Mouse (Mus musculus) heart, embryonic 12.5 days (tissue): ENCODE results near the gene Chst10. TPM values are rescaled to one million over a fixed set of nuclear protein-coding genes. Genes with fewer than 3 reads are reported as not detected.

Source experiments
- ATAC-seq: fragments of 200-750 bp; cut with Nextera tagmentation; 2 replicates; pipeline ENCODE4 v1.8.0; 2017; ENCODE audit warnings: moderate TSS enrichment, moderate library complexity; ENCODE audit not compliant: insufficient number of reproducible peaks, low FRiP score
- H3K27ac ChIP-seq: fragments of 300-500 bp; sonication (generic); 2 replicates; pipeline ENCODE4 v1.5.1; 2016; ENCODE audit warnings: mild to moderate bottlenecking, moderate library complexity; ENCODE audit not compliant: poor library complexity, severe bottlenecking
- H3K27me3 ChIP-seq: fragments of 300-500 bp; sonication (generic); replicated peaks from 2 replicates; pipeline ENCODE4 v1.6.1; 2016; ENCODE audit warnings: mild to moderate bottlenecking, moderate library complexity
- H3K36me3 ChIP-seq: fragments of 300-500 bp; sonication (generic); 2 replicates; pipeline ENCODE4 v1.6.1; 2016; ENCODE audit warnings: mild to moderate bottlenecking, moderate library complexity
- H3K4me1 ChIP-seq: fragments of 300-500 bp; sonication (generic); replicated peaks from 2 replicates; pipeline ENCODE4 v1.6.1; 2016; ENCODE audit warnings: mild to moderate bottlenecking
- H3K4me2 ChIP-seq: fragments of 300-500 bp; sonication (generic); 2 replicates; pipeline ENCODE4 v1.6.1; 2016; ENCODE audit warnings: mild to moderate bottlenecking, moderate library complexity
- H3K4me3 ChIP-seq: fragments of 300-500 bp; sonication (generic); 2 replicates; pipeline ENCODE4 v1.5.1; 2016; ENCODE audit warnings: mild to moderate bottlenecking
- H3K9ac ChIP-seq: fragments of 300-500 bp; sonication (generic); 2 replicates; pipeline ENCODE4 v1.6.1; 2016; ENCODE audit warnings: mild to moderate bottlenecking, moderate library complexity
- H3K9me3 ChIP-seq: fragments of 300-500 bp; sonication (generic); replicated peaks from 2 replicates; pipeline ENCODE4 v1.6.1; 2016; ENCODE audit warnings: mild to moderate bottlenecking, moderate library complexity
- WGBS: fragments of 180-500 bp; shearing (Covaris S2); methylation state at CpG from one replicate; pipeline ENCODE4 v1.1.7; 2016; 5-methylcytosine and 5-hydroxymethylcytosine counted together
- polyA plus RNA-seq: library from polyadenylated mRNA; unstranded; fragments of >200 nt; fragmentation: Nextera tagmentation; extraction: Ambion mirVana; gene quantifications from 2 replicates; pipeline ENCODE4 v1.2.1, GENCODE M21; 2016

Chst10 gene
- polyA plus RNA-seq, 1 experiment from 2014 or later, result 3.6 TPM

- Histone ChIP-seq H3K4me1 (no peaks in the 10 kb centered on the region), H3K9me3 (no peaks in the 10 kb centered on the region), H3K4me3 (no peak overlapping the region), H3K27ac (no peak overlapping the region), H3K27me3 (no peaks in the 10 kb centered on the region; the same call in 1 of the 2 replicates), H3K9ac (no peak overlapping the region), H3K4me2 (no peak overlapping the region), H3K36me3 (no peaks in the 10 kb centered on the region)
- 57% methylated on average over 13 of the region's 13 CpGs for WGBS
- no peak for ATAC-seq
These were observed 28.4 kb downstream of the Chst10 start for GRCm38 (mm10) chr1:38869398-38870195.

GRCm38 (mm10) chr1:38866242-38866641 is 31.7 kb downstream of the Chst10 start:
- ATAC-seq, result no peak
- WGBS, result 78% methylated on average over 5 of the region's 5 CpGs
- peaks cover 5% of the 10 kb centered on the region; the same call in 1 of the 2 replicates for H3K27me3 ChIP-seq
- no peaks in the 10 kb centered on the region for H3K36me3 ChIP-seq
- H3K27ac ChIP-seq, result no peak overlapping the region
- H3K9me3 ChIP-seq, result no peaks in the 10 kb centered on the region
- no peaks in the 10 kb centered on the region for H3K4me1 ChIP-seq
- H3K4me2 ChIP-seq, result no peak overlapping the region
- H3K9ac ChIP-seq, result no peak overlapping the region
- H3K4me3 ChIP-seq, result no peak overlapping the region

GRCm38 (mm10) chr1:38864341-38864740 is 33.6 kb downstream of the Chst10 start:
- H3K9ac ChIP-seq, result no peak overlapping the region
- H3K9me3 ChIP-seq, result no peaks in the 10 kb centered on the region
- H3K27ac ChIP-seq, result no peak overlapping the region
- no peak overlapping the region for H3K4me2 ChIP-seq
- no peak for ATAC-seq
- peaks cover 5% of the 10 kb centered on the region; the same call in 1 of the 2 replicates for H3K27me3 ChIP-seq
- H3K4me3 ChIP-seq, result no peak overlapping the region
- no peaks in the 10 kb centered on the region for H3K36me3 ChIP-seq
- 66% methylated on average over 9 of the region's 9 CpGs for WGBS
- no peaks in the 10 kb centered on the region for H3K4me1 ChIP-seq

GRCm38 (mm10) chr1:38862213-38862612 is 35.7 kb downstream of the Chst10 start:
- Histone ChIP-seq H3K27ac (no peak overlapping the region), H3K9me3 (no peaks in the 10 kb centered on the region), H3K27me3 (0 out of 2 replicates have a peak, but pooled peaks cover 5% of the 10 kb centered on the region), H3K9ac (no peak overlapping the region), H3K4me3 (no peak overlapping the region), H3K4me2 (no peak overlapping the region), H3K4me1 (no peaks in the 10 kb centered on the region), H3K36me3 (no peaks in the 10 kb centered on the region)
- WGBS, result 9% methylated on average over 4 of the region's 4 CpGs
- ATAC-seq, result no peak

- H3K27me3 ChIP-seq, result 0 out of 2 replicates have a peak, but pooled peaks cover 5% of the 10 kb centered on the region
- H3K36me3 ChIP-seq, result no peaks in the 10 kb centered on the region
- H3K9ac ChIP-seq, result no peak overlapping the region
- no peaks in the 10 kb centered on the region for H3K9me3 ChIP-seq
- no peak overlapping the region for H3K4me3 ChIP-seq
- no peak overlapping the region for H3K27ac ChIP-seq
- H3K4me2 ChIP-seq, result no peak overlapping the region
- 81% methylated on average over 9 of the region's 9 CpGs for WGBS
- ATAC-seq, result no peak
- no peaks in the 10 kb centered on the region for H3K4me1 ChIP-seq
These were observed 37.0 kb downstream of the Chst10 start for GRCm38 (mm10) chr1:38860867-38861524.

- H3K27ac ChIP-seq, result no peak overlapping the region
- no peak overlapping the region for H3K4me3 ChIP-seq
- no peaks in the 10 kb centered on the region for H3K36me3 ChIP-seq
- no peak overlapping the region for H3K9ac ChIP-seq
- 76% methylated on average over 5 of the region's 5 CpGs for WGBS
- no peak overlapping the region for H3K4me2 ChIP-seq
- peak; percentile 67; the same call in 1 of the 2 replicates for ATAC-seq
- H3K9me3 ChIP-seq, result no peaks in the 10 kb centered on the region
- H3K27me3 ChIP-seq, result 0 out of 2 replicates have a peak, but pooled peaks cover 5% of the 10 kb centered on the region
- H3K4me1 ChIP-seq, result no peaks in the 10 kb centered on the region
These were observed 37.8 kb downstream of the Chst10 start for GRCm38 (mm10) chr1:38860207-38860606.

GRCm38 (mm10) chr1:38856196-38856595 is 41.8 kb downstream of the Chst10 start:
- H3K27ac ChIP-seq, result no peak overlapping the region
- no peak overlapping the region for H3K4me2 ChIP-seq
- no peak overlapping the region for H3K4me3 ChIP-seq
- H3K9me3 ChIP-seq, result no peaks in the 10 kb centered on the region
- 12% methylated on average over 3 of the region's 3 CpGs for WGBS
- no peaks in the 10 kb centered on the region for H3K4me1 ChIP-seq
- H3K27me3 ChIP-seq, result peaks cover 5% of the 10 kb centered on the region; the same call in 1 of the 2 replicates
- H3K36me3 ChIP-seq, result no peaks in the 10 kb centered on the region
- ATAC-seq, result no peak
- no peak overlapping the region for H3K9ac ChIP-seq

GRCm38 (mm10) chr1:38852250-38852649 is 45.7 kb downstream of the Chst10 start:
- Histone ChIP-seq H3K4me2 (no peak overlapping the region), H3K36me3 (no peaks in the 10 kb centered on the region), H3K27me3 (peaks cover 5% of the 10 kb centered on the region; the same call in 1 of the 2 replicates), H3K27ac (no peak overlapping the region), H3K9me3 (no peaks in the 10 kb centered on the region), H3K4me1 (no peaks in the 10 kb centered on the region), H3K9ac (no peak overlapping the region), H3K4me3 (no peak overlapping the region)
- 66% methylated on average over 2 of the region's 2 CpGs for WGBS
- no peak for ATAC-seq

GRCm38 (mm10) chr1:38850650-38851049 is 47.3 kb downstream of the Chst10 start:
- Histone ChIP-seq H3K4me1 (no peaks in the 10 kb centered on the region), H3K27ac (no peak overlapping the region), H3K36me3 (no peaks in the 10 kb centered on the region), H3K9ac (no peak overlapping the region), H3K4me3 (no peak overlapping the region), H3K4me2 (no peak overlapping the region), H3K9me3 (no peaks in the 10 kb centered on the region), H3K27me3 (peaks cover 8% of the 10 kb centered on the region; the same call in 1 of the 2 replicates)
- WGBS, result 57% methylated on average over 2 of the region's 2 CpGs
- no peak for ATAC-seq

GRCm38 (mm10) chr1:38848451-38849289 is 49.3 kb downstream of the Chst10 start:
- Histone ChIP-seq H3K27ac (no peak overlapping the region), H3K27me3 (peaks cover 8% of the 10 kb centered on the region; the same call in 1 of the 2 replicates)
- ATAC-seq, result no peak

GRCm38 (mm10) chr1:38847975-38848374 is 50.0 kb downstream of the Chst10 start:
- ATAC-seq, result no peak
- H3K27ac ChIP-seq, result no peak overlapping the region
- no peaks in the 10 kb centered on the region for H3K4me1 ChIP-seq
- H3K27me3 ChIP-seq, result peaks cover 8% of the 10 kb centered on the region; the same call in 1 of the 2 replicates
- no peak overlapping the region for H3K9ac ChIP-seq
- H3K4me3 ChIP-seq, result no peak overlapping the region
- H3K9me3 ChIP-seq, result no peaks in the 10 kb centered on the region
- WGBS, result 72% methylated on average over 11 of the region's 11 CpGs
- no peaks in the 10 kb centered on the region for H3K36me3 ChIP-seq
- no peak overlapping the region for H3K4me2 ChIP-seq

More at GRCm38 (mm10) chr1:38848451-38849289, 49.3 kb downstream of the Chst10 start:
- Histone ChIP-seq H3K9me3 (no peaks in the 10 kb centered on the region), H3K4me2 (no peak overlapping the region), H3K9ac (no peak overlapping the region), H3K4me1 (no peaks in the 10 kb centered on the region), H3K36me3 (no peaks in the 10 kb centered on the region), H3K4me3 (no peak overlapping the region)
- WGBS, result 88% methylated on average over 2 of the region's 2 CpGs
